Mouse (Mus musculus): ENCODE measurements around the gene Pianp.

- TF ChIP-seq POLR2A (IDR thresholded peaks at IDR 0.05; ENCODE audit: borderline replicate concordance, extremely low read depth, low read depth, low read length) = no peak
- no peak for TF ChIP-seq CTCF (IDR thresholded peaks at IDR 0.05; ENCODE audit: insufficient read depth, low read length)
These were observed 12.5 kb downstream of the Pianp start, which contains the start of gene Zfp384 for GRCm38 (mm10) chr6:125009129-125009180.
